Mouse (Mus musculus): ENCODE results near the gene Zfp982. TPM values are rescaled to one million over a fixed set of nuclear protein-coding genes. Genes with fewer than 3 reads are reported as not detected.
"Not testable (repeated sequence)": the region's sequence is repeated elsewhere in the genome, so short reads cannot be mapped to it uniquely, and the experiment has no call there.

Zfp982 gene
- 5.3 and 6.5 TPM in 2 replicates for polyA plus RNA-seq (2014; fragmentation: Nextera tagmentation; extraction: Ambion mirVana)

- H3K36me3 ChIP-seq (ENCODE audit: control insufficient read depth, insufficient read depth, low read length); H3K4me2 ChIP-seq (ENCODE audit: low read length); H3K9ac ChIP-seq (replicated peaks; ENCODE audit: low read length); H3K4me3 ChIP-seq (replicated peaks; ENCODE audit: low read depth, low read length); H3K27ac ChIP-seq (replicated peaks; ENCODE audit: low read depth, low read length); DNase-seq; H3K27me3 ChIP-seq (ENCODE audit: control insufficient read depth, insufficient read depth, low read length); ATAC-seq (ENCODE audit: low FRiP score, low TSS enrichment); H3K4me1 ChIP-seq (ENCODE audit: control insufficient read depth, insufficient read depth, low read length): not testable (repeated sequence)
- WGBS, result 87% methylated on average over 7 of the region's 7 CpGs
- H3K9me3 ChIP-seq (ENCODE audit: control insufficient read depth, low read length), result peaks cover 36% of the 10 kb centered on the region
These were observed at the start of gene Zfp982 for GRCm38 (mm10) chr4:147492117-147492516. Gene Zfp982 (plus strand): TSS chr4:147492417.

GRCm38 (mm10) chr4:147442649-147443553 is 49.3 kb upstream of the Zfp982 start:
- peak overlapping the region; percentile 86 for H3K4me2 ChIP-seq (ENCODE audit: low read length)
- not testable (repeated sequence) for H3K9me3 ChIP-seq (ENCODE audit: control insufficient read depth, low read length); H3K36me3 ChIP-seq (ENCODE audit: control insufficient read depth, insufficient read depth, low read length); H3K4me1 ChIP-seq (ENCODE audit: control insufficient read depth, insufficient read depth, low read length); H3K27me3 ChIP-seq (ENCODE audit: control insufficient read depth, insufficient read depth, low read length)
- peak overlapping the region; percentile 72 for H3K9ac ChIP-seq (replicated peaks; ENCODE audit: low read length)
- ATAC-seq (ENCODE audit: low FRiP score, low TSS enrichment) (peak; percentile 95), DNase-seq (peak; percentile 75)
- peak overlapping the region; percentile 51 for H3K4me3 ChIP-seq (replicated peaks; ENCODE audit: low read depth, low read length)
- WGBS, result 8% methylated on average over 52 of the region's 52 CpGs
- H3K27ac ChIP-seq (replicated peaks; ENCODE audit: low read depth, low read length), result peak overlapping the region; percentile 58; the same call in 1 of the 2 replicates

GRCm38 (mm10) chr4:147443554-147443927 is 48.7 kb upstream of the Zfp982 start:
- ATAC-seq (ENCODE audit: low FRiP score, low TSS enrichment); H3K27me3 ChIP-seq (ENCODE audit: control insufficient read depth, insufficient read depth, low read length); H3K9me3 ChIP-seq (ENCODE audit: control insufficient read depth, low read length); H3K4me1 ChIP-seq (ENCODE audit: control insufficient read depth, insufficient read depth, low read length); DNase-seq; H3K27ac ChIP-seq (replicated peaks; ENCODE audit: low read depth, low read length); H3K36me3 ChIP-seq (ENCODE audit: control insufficient read depth, insufficient read depth, low read length): not testable (repeated sequence)
- H3K4me3 ChIP-seq (replicated peaks; ENCODE audit: low read depth, low read length), result peak overlapping the region; percentile 51
- peak overlapping the region; percentile 72 for H3K9ac ChIP-seq (replicated peaks; ENCODE audit: low read length)
- WGBS, result 41% methylated on average over 8 of the region's 8 CpGs
- H3K4me2 ChIP-seq (ENCODE audit: low read length), result peak overlapping the region; percentile 86

- not testable (repeated sequence) for ATAC-seq (ENCODE audit: low FRiP score, low TSS enrichment); H3K4me1 ChIP-seq (ENCODE audit: control insufficient read depth, insufficient read depth, low read length); DNase-seq; H3K36me3 ChIP-seq (ENCODE audit: control insufficient read depth, insufficient read depth, low read length); H3K27me3 ChIP-seq (ENCODE audit: control insufficient read depth, insufficient read depth, low read length); H3K4me2 ChIP-seq (ENCODE audit: low read length); H3K27ac ChIP-seq (replicated peaks; ENCODE audit: low read depth, low read length); H3K4me3 ChIP-seq (replicated peaks; ENCODE audit: low read depth, low read length); H3K9ac ChIP-seq (replicated peaks; ENCODE audit: low read length)
- peaks cover 10% of the 10 kb centered on the region for H3K9me3 ChIP-seq (ENCODE audit: control insufficient read depth, low read length)
These were observed 46.8 kb upstream of the Zfp982 start for GRCm38 (mm10) chr4:147445371-147445770.

GRCm38 (mm10) chr4:147448358-147448757 is 43.9 kb upstream of the Zfp982 start:
- Histone ChIP-seq H3K36me3 (ENCODE audit: control insufficient read depth, insufficient read depth, low read length) (no peaks in the 10 kb centered on the region), H3K4me3 (replicated peaks; ENCODE audit: low read depth, low read length) (no peak overlapping the region), H3K4me2 (ENCODE audit: low read length) (no peak overlapping the region), H3K27ac (replicated peaks; ENCODE audit: low read depth, low read length) (no peak overlapping the region), H3K9ac (replicated peaks; ENCODE audit: low read length) (no peak overlapping the region), H3K9me3 (ENCODE audit: control insufficient read depth, low read length) (peaks cover 20% of the 10 kb centered on the region), H3K27me3 (ENCODE audit: control insufficient read depth, insufficient read depth, low read length) (no peaks in the 10 kb centered on the region), H3K4me1 (ENCODE audit: control insufficient read depth, insufficient read depth, low read length) (no peaks in the 10 kb centered on the region)
- 72% methylated on average over 2 of the region's 2 CpGs for WGBS
- DNase-seq (no peak), ATAC-seq (ENCODE audit: low FRiP score, low TSS enrichment) (no peak)

- Histone ChIP-seq H3K4me3 (replicated peaks; ENCODE audit: low read depth, low read length) (no peak overlapping the region), H3K27me3 (ENCODE audit: control insufficient read depth, insufficient read depth, low read length) (no peaks in the 10 kb centered on the region), H3K9me3 (ENCODE audit: control insufficient read depth, low read length) (peaks cover 20% of the 10 kb centered on the region), H3K4me2 (ENCODE audit: low read length) (0 out of 2 replicates have a peak overlapping the region, but pooled peaks have one; percentile 6), H3K36me3 (ENCODE audit: control insufficient read depth, insufficient read depth, low read length) (no peaks in the 10 kb centered on the region), H3K4me1 (ENCODE audit: control insufficient read depth, insufficient read depth, low read length) (no peaks in the 10 kb centered on the region), H3K9ac (replicated peaks; ENCODE audit: low read length) (no peak overlapping the region), H3K27ac (replicated peaks; ENCODE audit: low read depth, low read length) (no peak overlapping the region)
- WGBS, result 43% methylated on average over 13 of the region's 13 CpGs
- DNase-seq, result no peak
- ATAC-seq (ENCODE audit: low FRiP score, low TSS enrichment), result no peak
These were observed 43.1 kb upstream of the Zfp982 start for GRCm38 (mm10) chr4:147449099-147449581.

GRCm38 (mm10) chr4:147449986-147450385 is 42.2 kb upstream of the Zfp982 start:
- not testable (repeated sequence) for ATAC-seq (ENCODE audit: low FRiP score, low TSS enrichment); H3K4me2 ChIP-seq (ENCODE audit: low read length); H3K36me3 ChIP-seq (ENCODE audit: control insufficient read depth, insufficient read depth, low read length); H3K4me1 ChIP-seq (ENCODE audit: control insufficient read depth, insufficient read depth, low read length); H3K4me3 ChIP-seq (replicated peaks; ENCODE audit: low read depth, low read length); DNase-seq; H3K27me3 ChIP-seq (ENCODE audit: control insufficient read depth, insufficient read depth, low read length); H3K27ac ChIP-seq (replicated peaks; ENCODE audit: low read depth, low read length); H3K9ac ChIP-seq (replicated peaks; ENCODE audit: low read length)
- 78% methylated on average over 2 of the region's 2 CpGs for WGBS
- H3K9me3 ChIP-seq (ENCODE audit: control insufficient read depth, low read length), result peaks cover 20% of the 10 kb centered on the region

GRCm38 (mm10) chr4:147467207-147467606 is 25.0 kb upstream of the Zfp982 start:
- WGBS, result 92% methylated on average over 7 of the region's 7 CpGs
- not testable (repeated sequence) for H3K4me3 ChIP-seq (replicated peaks; ENCODE audit: low read depth, low read length)
- peaks cover 65% of the 10 kb centered on the region for H3K9me3 ChIP-seq (ENCODE audit: control insufficient read depth, low read length)

More at GRCm38 (mm10) chr4:147467207-147467606, 25.0 kb upstream of the Zfp982 start:
- H3K27ac ChIP-seq (replicated peaks; ENCODE audit: low read depth, low read length); H3K4me1 ChIP-seq (ENCODE audit: control insufficient read depth, insufficient read depth, low read length); DNase-seq; H3K27me3 ChIP-seq (ENCODE audit: control insufficient read depth, insufficient read depth, low read length); H3K9ac ChIP-seq (replicated peaks; ENCODE audit: low read length); H3K36me3 ChIP-seq (ENCODE audit: control insufficient read depth, insufficient read depth, low read length); H3K4me2 ChIP-seq (ENCODE audit: low read length); ATAC-seq (ENCODE audit: low FRiP score, low TSS enrichment): not testable (repeated sequence)

Data from midbrain, embryonic 14.5 days (tissue).